Mouse (Mus musculus): ENCODE data around the gene Smc5.

DNA sequence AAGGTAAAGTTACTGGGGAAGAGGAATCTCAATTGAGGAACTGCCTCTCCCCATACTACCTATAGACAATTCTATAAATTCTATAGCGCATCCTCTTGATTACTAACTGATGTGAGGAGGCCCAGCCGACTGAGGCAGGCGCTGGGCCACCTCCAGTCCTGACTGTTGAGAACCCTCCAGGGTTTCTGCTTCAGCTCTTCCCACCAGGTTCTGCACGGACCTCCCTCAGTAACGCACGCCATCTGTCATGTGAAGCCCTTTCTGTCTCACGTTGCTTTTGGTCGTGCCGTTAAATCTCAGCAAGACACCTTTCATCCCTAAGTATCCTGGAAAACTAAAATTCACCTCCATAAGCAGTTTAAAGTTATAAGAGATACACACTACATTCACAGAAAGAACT lies 16.9 kb downstream of the Smc5 start:
- TF ChIP-seq POLR2A (IDR thresholded peaks at IDR 0.05; ENCODE audit: insufficient read depth, low read length), result no peak
- TF ChIP-seq CTCF (IDR thresholded peaks at IDR 0.05; ENCODE audit: low read depth, low read length), result no peak

All from ES-Bruce4 (cell line).